Mouse (Mus musculus): ENCODE results near the gene Spcs1. TPM values are rescaled to one million over a fixed set of nuclear protein-coding genes. Genes with fewer than 3 reads are reported as not detected.

The Spcs1 gene
- 385 and 440 TPM in 2 replicates for polyA plus RNA-seq (2015; fragmentation: Nextera tagmentation; extraction: Ambion mirVana)

- ATAC-seq (replicated peaks; ENCODE audit: low FRiP score): peak; percentile 95
- Histone ChIP-seq H3K9ac (peak within 1 kb of the TSS; percentile 93), H3K36me3 (peaks cover 22% of the 10 kb centered on the region), H3K27me3 (no peaks in the 10 kb centered on the region), H3K4me2 (peak within 1 kb of the TSS; percentile 74), H3K9me3 (replicated peaks) (no peaks in the 10 kb centered on the region), H3K27ac (peak within 1 kb of the TSS; percentile 98), H3K4me1 (peaks cover 16% of the 10 kb centered on the region), H3K4me3 (replicated peaks) (peak within 1 kb of the TSS; percentile 97)
- under 1% methylated on average over 75 of the region's 84 CpGs for WGBS
Measured at GRCm38 (mm10) chr14:31001307-31002205, at the start of gene Spcs1, which contains the start of gene Glt8d1. Gene Spcs1 (minus strand): TSS chr14:31001672. Gene Glt8d1 (plus strand): TSS chr14:31001400.

GRCm38 (mm10) chr14:31045817-31046216 is 44.3 kb upstream of the Spcs1 start:
- ATAC-seq (replicated peaks; ENCODE audit: low FRiP score): no peak
- 90% methylated on average over 1 of the region's 1 CpGs for WGBS
- Histone ChIP-seq H3K9me3 (replicated peaks) (no peaks in the 10 kb centered on the region), H3K9ac (no peak overlapping the region), H3K4me3 (replicated peaks) (no peak overlapping the region), H3K27ac (no peak overlapping the region), H3K4me2 (no peak overlapping the region), H3K4me1 (no peaks in the 10 kb centered on the region), H3K27me3 (no peaks in the 10 kb centered on the region), H3K36me3 (peaks cover 77% of the 10 kb centered on the region)

GRCm38 (mm10) chr14:31045296-31045695 is 43.8 kb upstream of the Spcs1 start:
- peaks cover 74% of the 10 kb centered on the region for H3K36me3 ChIP-seq
- no peak overlapping the region for H3K4me3 ChIP-seq (replicated peaks)
- no peaks in the 10 kb centered on the region for H3K27me3 ChIP-seq
- no peak overlapping the region for H3K4me2 ChIP-seq
- ATAC-seq (replicated peaks; ENCODE audit: low FRiP score): no peak
- WGBS: 93% methylated on average over 5 of the region's 5 CpGs
- no peak overlapping the region for H3K9ac ChIP-seq
- H3K27ac ChIP-seq: no peak overlapping the region
- H3K4me1 ChIP-seq: no peaks in the 10 kb centered on the region
- H3K9me3 ChIP-seq (replicated peaks): no peaks in the 10 kb centered on the region

GRCm38 (mm10) chr14:31025785-31026184 is 24.3 kb upstream of the Spcs1 start:
- no peak overlapping the region for H3K27ac ChIP-seq
- no peak overlapping the region for H3K4me3 ChIP-seq (replicated peaks)
- 78% methylated on average over 3 of the region's 3 CpGs for WGBS
- no peak for ATAC-seq (replicated peaks; ENCODE audit: low FRiP score)
- peaks cover 4% of the 10 kb centered on the region for H3K4me1 ChIP-seq
- H3K4me2 ChIP-seq: no peak overlapping the region
- H3K9me3 ChIP-seq (replicated peaks): no peaks in the 10 kb centered on the region
- H3K27me3 ChIP-seq: no peaks in the 10 kb centered on the region
- no peak overlapping the region for H3K9ac ChIP-seq
- peaks cover 81% of the 10 kb centered on the region for H3K36me3 ChIP-seq

- Histone ChIP-seq H3K27ac (no peak overlapping the region), H3K27me3 (no peaks in the 10 kb centered on the region), H3K36me3 (peaks cover 56% of the 10 kb centered on the region), H3K4me2 (no peak overlapping the region), H3K4me3 (replicated peaks) (no peak overlapping the region), H3K9me3 (replicated peaks) (no peaks in the 10 kb centered on the region), H3K4me1 (peaks cover 20% of the 10 kb centered on the region), H3K9ac (no peak overlapping the region)
- ATAC-seq (replicated peaks; ENCODE audit: low FRiP score): no peak
- WGBS: 37% methylated on average over 1 of the region's 1 CpGs
Measured at GRCm38 (mm10) chr14:31022579-31022978, 21.1 kb upstream of the Spcs1 start.

GRCm38 (mm10) chr14:31019331-31020205 is 18.1 kb upstream of the Spcs1 start:
- WGBS: 4% methylated on average over 36 of the region's 56 CpGs
- no peaks in the 10 kb centered on the region for H3K27me3 ChIP-seq
- H3K4me3 ChIP-seq (replicated peaks): peak overlapping the region; percentile 88
- H3K9me3 ChIP-seq (replicated peaks): no peaks in the 10 kb centered on the region
- H3K27ac ChIP-seq: peak overlapping the region; percentile 98
- H3K36me3 ChIP-seq: peaks cover 58% of the 10 kb centered on the region
- H3K4me2 ChIP-seq: peak overlapping the region; percentile 81
- ATAC-seq (replicated peaks; ENCODE audit: low FRiP score): peak; percentile 96
- H3K4me1 ChIP-seq: peaks cover 30% of the 10 kb centered on the region
- H3K9ac ChIP-seq: peak overlapping the region; percentile 94

GRCm38 (mm10) chr14:31018860-31019291 is 17.4 kb upstream of the Spcs1 start, which contains the start of the genes Pbrm1 and Gnl3:
Gene Pbrm1 (plus strand): TSS chr14:31019138.
Gene Gnl3 (minus strand): TSS chr14:31019152.
- ATAC-seq (replicated peaks; ENCODE audit: low FRiP score): peak; percentile 96
- Histone ChIP-seq H3K4me2 (peak within 1 kb of the TSS; percentile 81), H3K4me1 (peaks cover 30% of the 10 kb centered on the region), H3K36me3 (peaks cover 59% of the 10 kb centered on the region), H3K4me3 (replicated peaks) (peak within 1 kb of the TSS; percentile 88), H3K27ac (peak within 1 kb of the TSS; percentile 98), H3K9ac (peak within 1 kb of the TSS; percentile 94), H3K9me3 (replicated peaks) (no peaks in the 10 kb centered on the region), H3K27me3 (no peaks in the 10 kb centered on the region)
- WGBS: under 1% methylated on average over 42 of the region's 53 CpGs

GRCm38 (mm10) chr14:31017854-31018253 is 16.4 kb upstream of the Spcs1 start:
- no peak for ATAC-seq (replicated peaks; ENCODE audit: low FRiP score)
- Histone ChIP-seq H3K36me3 (peaks cover 61% of the 10 kb centered on the region), H3K27me3 (no peaks in the 10 kb centered on the region), H3K4me3 (replicated peaks) (peak overlapping the region; percentile 88), H3K4me1 (peaks cover 30% of the 10 kb centered on the region), H3K4me2 (peak overlapping the region; percentile 81), H3K9ac (peak overlapping the region; percentile 94), H3K9me3 (replicated peaks) (no peaks in the 10 kb centered on the region), H3K27ac (0 out of 2 replicates have a peak overlapping the region, but pooled peaks have one; percentile 98)
- WGBS: 0% methylated on average over 2 of the region's 2 CpGs

- peaks cover 68% of the 10 kb centered on the region for H3K36me3 ChIP-seq
- H3K27me3 ChIP-seq: no peaks in the 10 kb centered on the region
- no peak overlapping the region for H3K4me3 ChIP-seq (replicated peaks)
- ATAC-seq (replicated peaks; ENCODE audit: low FRiP score): no peak
- H3K9ac ChIP-seq: no peak overlapping the region
- peaks cover 26% of the 10 kb centered on the region for H3K4me1 ChIP-seq
- no peak overlapping the region for H3K27ac ChIP-seq
- no peak overlapping the region for H3K4me2 ChIP-seq
- no peaks in the 10 kb centered on the region for H3K9me3 ChIP-seq (replicated peaks)
- 85% methylated on average over 1 of the region's 1 CpGs for WGBS
Measured at GRCm38 (mm10) chr14:31016063-31016462, 14.6 kb upstream of the Spcs1 start.

- ATAC-seq (replicated peaks; ENCODE audit: low FRiP score): no peak
- WGBS: 98% methylated on average over 2 of the region's 2 CpGs
- peaks cover 16% of the 10 kb centered on the region for H3K4me1 ChIP-seq
- H3K4me3 ChIP-seq (replicated peaks): no peak overlapping the region
- no peak overlapping the region for H3K9ac ChIP-seq
- no peak overlapping the region for H3K4me2 ChIP-seq
- no peaks in the 10 kb centered on the region for H3K9me3 ChIP-seq (replicated peaks)
- H3K27me3 ChIP-seq: no peaks in the 10 kb centered on the region
- H3K27ac ChIP-seq: no peak overlapping the region
- peaks cover 86% of the 10 kb centered on the region for H3K36me3 ChIP-seq
Measured at GRCm38 (mm10) chr14:31013928-31014327, 12.5 kb upstream of the Spcs1 start.

GRCm38 (mm10) chr14:31011588-31011987 is 10.1 kb upstream of the Spcs1 start:
- Histone ChIP-seq H3K9me3 (replicated peaks) (no peaks in the 10 kb centered on the region), H3K27me3 (no peaks in the 10 kb centered on the region), H3K4me2 (no peak overlapping the region), H3K4me3 (replicated peaks) (no peak overlapping the region), H3K27ac (no peak overlapping the region), H3K36me3 (peaks cover 95% of the 10 kb centered on the region), H3K9ac (no peak overlapping the region), H3K4me1 (0 out of 2 replicates have a peak, but pooled peaks cover 3% of the 10 kb centered on the region)
- no peak for ATAC-seq (replicated peaks; ENCODE audit: low FRiP score)
- WGBS: 96% methylated on average over 3 of the region's 3 CpGs
